Mouse (Mus musculus) embryonic facial prominence, embryonic 13.5 days (tissue): ENCODE measurements around the gene Slc5a7. TPM values are rescaled to one million over a fixed set of nuclear protein-coding genes. Genes with fewer than 3 reads are reported as not detected.
A peak's percentile ranks its signal among the peaks of the same experiment; 100 is the strongest.

Source experiments
- ATAC-seq: fragments of 200-750 bp; cut with Nextera tagmentation; 2 replicates; pipeline ENCODE4 v1.8.0; 2017; ENCODE audit warnings: low read depth; ENCODE audit not compliant: insufficient number of reproducible peaks, insufficient read depth, low FRiP score, low TSS enrichment
- H3K27ac ChIP-seq: fragments of 300-500 bp; sonication (generic); 2 replicates; pipeline ENCODE4 v1.5.1; 2015; ENCODE audit warnings: moderate library complexity, mild to moderate bottlenecking, inconsistent platforms
- H3K27me3 ChIP-seq: fragments of 300-500 bp; sonication (generic); 2 replicates; pipeline ENCODE4 v1.6.1; 2015; ENCODE audit warnings: mild to moderate bottlenecking, inconsistent platforms
- H3K36me3 ChIP-seq: fragments of 300-500 bp; sonication (generic); 2 replicates; pipeline ENCODE4 v1.6.1; 2015; ENCODE audit warnings: mild to moderate bottlenecking, inconsistent platforms
- H3K4me1 ChIP-seq: fragments of 300-500 bp; sonication (generic); 2 replicates; pipeline ENCODE4 v1.6.1; 2015; ENCODE audit warnings: inconsistent platforms
- H3K4me2 ChIP-seq: fragments of 300-500 bp; sonication (generic); 2 replicates; pipeline ENCODE4 v1.6.1; 2015; ENCODE audit warnings: moderate library complexity, mild to moderate bottlenecking, inconsistent platforms
- H3K4me3 ChIP-seq: fragments of 300-500 bp; sonication (generic); 2 replicates; pipeline ENCODE4 v1.5.1; 2015; ENCODE audit warnings: mild to moderate bottlenecking, inconsistent platforms
- H3K9ac ChIP-seq: fragments of 300-500 bp; sonication (generic); 2 replicates; pipeline ENCODE4 v1.6.1; 2015; ENCODE audit warnings: mild to moderate bottlenecking, inconsistent platforms
- H3K9me3 ChIP-seq: fragments of 300-500 bp; sonication (generic); 2 replicates; pipeline ENCODE4 v1.6.1; 2016; ENCODE audit warnings: inconsistent platforms
- WGBS: fragments of 180-500 bp; shearing (Covaris S2); methylation state at CpG from one replicate; pipeline ENCODE4 v1.1.7; 2015; ENCODE audit warnings: mixed read lengths; 5-methylcytosine and 5-hydroxymethylcytosine counted together
- polyA plus RNA-seq: library from polyadenylated mRNA; unstranded; fragments of >200 nt; fragmentation: Nextera tagmentation; extraction: Ambion mirVana; gene quantifications from 2 replicates; pipeline ENCODE4 v1.2.1, GENCODE M21; 2015

Slc5a7 gene
- 1.3 and 1.8 TPM in 2 replicates for polyA plus RNA-seq

- peak within 1 kb of the TSS; percentile 68 for H3K9ac ChIP-seq
- no peaks in the 10 kb centered on the region for H3K4me1 ChIP-seq
- WGBS: 26% methylated on average over 1 of the region's 1 CpGs
- H3K9me3 ChIP-seq: no peaks in the 10 kb centered on the region
- no peaks in the 10 kb centered on the region for H3K36me3 ChIP-seq
- H3K27ac ChIP-seq: no peak within 1 kb of the TSS
- peaks cover 19% of the 10 kb centered on the region; the same call in 1 of the 2 replicates for H3K27me3 ChIP-seq
- H3K4me2 ChIP-seq: peak within 1 kb of the TSS; percentile 93
- no peak for ATAC-seq
- H3K4me3 ChIP-seq: peak within 1 kb of the TSS; percentile 53
These were observed at the start of gene Slc5a7 for GRCm38 (mm10) chr17:54298934-54299333. Gene Slc5a7 (minus strand): TSS chr17:54299034.

GRCm38 (mm10) chr17:54347672-54348071 is 48.8 kb upstream of the Slc5a7 start:
- Histone ChIP-seq H3K36me3 (no peaks in the 10 kb centered on the region), H3K9me3 (no peaks in the 10 kb centered on the region), H3K4me1 (no peaks in the 10 kb centered on the region), H3K4me2 (no peak overlapping the region), H3K9ac (no peak overlapping the region), H3K27ac (no peak overlapping the region), H3K27me3 (no peaks in the 10 kb centered on the region), H3K4me3 (no peak overlapping the region)
- no peak for ATAC-seq
- WGBS: 71% methylated on average over 8 of the region's 8 CpGs

GRCm38 (mm10) chr17:54343395-54343794 is 44.6 kb upstream of the Slc5a7 start:
- no peak overlapping the region for H3K4me2 ChIP-seq
- 23% methylated on average over 4 of the region's 4 CpGs for WGBS
- H3K27ac ChIP-seq: no peak overlapping the region
- no peak for ATAC-seq
- no peak overlapping the region for H3K4me3 ChIP-seq
- H3K9me3 ChIP-seq: no peaks in the 10 kb centered on the region
- H3K27me3 ChIP-seq: no peaks in the 10 kb centered on the region
- no peaks in the 10 kb centered on the region for H3K36me3 ChIP-seq
- H3K4me1 ChIP-seq: no peaks in the 10 kb centered on the region
- no peak overlapping the region for H3K9ac ChIP-seq

GRCm38 (mm10) chr17:54298232-54298924 is 456 bp downstream of the Slc5a7 start:
- peak overlapping the region; percentile 53 for H3K4me3 ChIP-seq
- H3K36me3 ChIP-seq: no peaks in the 10 kb centered on the region
- H3K9me3 ChIP-seq: no peaks in the 10 kb centered on the region
- H3K27ac ChIP-seq: no peak overlapping the region
- peak overlapping the region; percentile 68 for H3K9ac ChIP-seq
- H3K27me3 ChIP-seq: peaks cover 19% of the 10 kb centered on the region; the same call in 1 of the 2 replicates
- 1% methylated on average over 37 of the region's 37 CpGs for WGBS
- no peak for ATAC-seq
- H3K4me2 ChIP-seq: peak overlapping the region; percentile 93
- no peaks in the 10 kb centered on the region for H3K4me1 ChIP-seq

DNA sequence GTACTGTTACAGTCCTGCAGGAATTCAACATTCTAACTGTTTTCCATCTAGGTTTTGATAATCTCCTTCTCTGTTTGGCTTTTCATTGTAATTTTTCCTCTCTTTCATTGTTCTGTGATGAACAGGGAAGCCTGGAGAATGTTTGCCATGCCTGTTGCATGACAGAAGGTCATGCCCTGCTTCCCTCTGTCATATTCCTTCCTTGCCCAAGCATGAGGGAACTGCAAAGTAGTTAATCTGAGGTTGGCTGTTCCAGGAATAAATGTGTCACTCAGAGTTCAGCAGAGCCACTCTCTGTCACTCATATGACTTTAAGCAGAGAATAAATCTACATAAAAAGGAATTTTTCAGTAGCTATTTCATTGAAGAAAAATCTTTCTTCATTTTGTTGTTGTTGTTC is 48.1 kb downstream of the Slc5a7 start:
- ATAC-seq: no peak

GRCm38 (mm10) chr17:54243650-54244300 is 55.1 kb downstream of the Slc5a7 start:
- H3K27me3 ChIP-seq: no peaks in the 10 kb centered on the region
- ATAC-seq: no peak
- H3K27ac ChIP-seq: no peak overlapping the region
- H3K4me1 ChIP-seq: no peaks in the 10 kb centered on the region
- no peaks in the 10 kb centered on the region for H3K36me3 ChIP-seq
- H3K4me2 ChIP-seq: no peak overlapping the region
- no peaks in the 10 kb centered on the region for H3K9me3 ChIP-seq
- no peak overlapping the region for H3K4me3 ChIP-seq
- H3K9ac ChIP-seq: no peak overlapping the region

More for the DNA sequence above, 48.1 kb downstream of the Slc5a7 start:
- Histone ChIP-seq H3K4me3 (no peak overlapping the region), H3K4me1 (no peaks in the 10 kb centered on the region), H3K36me3 (no peaks in the 10 kb centered on the region), H3K27ac (no peak overlapping the region), H3K9me3 (no peaks in the 10 kb centered on the region), H3K4me2 (no peak overlapping the region), H3K27me3 (no peaks in the 10 kb centered on the region), H3K9ac (no peak overlapping the region)

DNA sequence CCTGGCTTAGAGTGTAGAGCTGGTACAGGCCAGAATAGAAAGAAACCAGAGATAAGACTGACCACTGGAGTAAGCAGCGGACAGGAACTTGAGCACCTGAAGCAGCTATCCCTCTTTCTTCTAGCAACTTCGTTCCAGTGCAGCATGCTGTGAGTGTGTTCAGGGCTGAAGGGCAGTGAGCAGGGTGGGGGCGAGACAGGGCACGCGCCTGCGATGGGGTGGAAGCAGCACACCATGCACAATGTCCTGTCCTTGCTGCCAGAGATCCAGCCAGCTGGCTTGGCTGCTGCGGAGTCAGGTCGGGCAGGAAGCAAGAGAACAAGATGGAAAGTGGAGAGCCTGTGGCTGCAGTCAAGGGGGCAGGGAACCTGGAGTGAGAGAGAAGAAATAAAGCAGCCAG is 59.4 kb downstream of the Slc5a7 start:
- Histone ChIP-seq H3K9ac (no peak overlapping the region), H3K4me3 (no peak overlapping the region), H3K27ac (no peak overlapping the region), H3K4me2 (no peak overlapping the region), H3K27me3 (no peaks in the 10 kb centered on the region), H3K4me1 (no peaks in the 10 kb centered on the region), H3K36me3 (no peaks in the 10 kb centered on the region), H3K9me3 (no peaks in the 10 kb centered on the region)
- 73% methylated on average over 8 of the region's 8 CpGs for WGBS
- no peak for ATAC-seq
